Mouse (Mus musculus): Measurements from ENCODE around the gene 1700023F06Rik.

DNA sequence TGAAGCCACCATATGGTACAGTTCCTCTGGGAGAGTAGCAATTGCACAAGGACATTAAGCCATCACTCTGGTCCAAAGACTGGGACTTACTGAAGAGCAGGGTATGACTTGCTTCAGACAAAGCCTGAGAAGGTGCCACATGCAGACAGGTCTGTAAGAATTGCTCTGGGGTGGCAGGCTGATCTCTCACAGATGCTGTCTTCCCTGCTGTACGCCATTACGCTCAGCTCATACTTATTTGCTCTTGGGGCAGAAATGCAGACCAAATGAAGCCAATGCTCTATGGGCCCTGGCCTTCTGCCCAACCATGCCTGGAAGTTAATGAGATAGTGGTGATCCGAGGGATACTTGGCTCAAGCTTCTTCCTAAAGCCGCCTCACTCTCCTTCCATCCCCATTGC is 36.5 kb upstream of the 1700023F06Rik start:
- TF ChIP-seq CTCF (IDR thresholded peaks at IDR 0.05; ENCODE audit: low read depth, low read length) (no peak), TAL1 (conservative IDR thresholded peaks at IDR 0.05; ENCODE audit: low read depth, low read length) (no peak)
